Mouse (Mus musculus) left cerebral cortex, postnatal 4 days (tissue): ENCODE data around the gene Polr2g. TPM values are rescaled to one million over a fixed set of nuclear protein-coding genes. Genes with fewer than 3 reads are reported as not detected.

ENCODE experiments used
- DNase-seq: peaks from one replicate; pipeline ENCODE4 v3.0.0-alpha.2; 2022
- intact Hi-C: fragments of 180-260 bp; cut with DNase I; formaldehyde crosslinking; loops from one replicate; pipeline ENCODE4 v1.15.1; 2025
- total RNA-seq, 2 experiments: library from RNA; stranded (reverse); gene quantifications; 2 replicates each; pipeline ENCODE4 v1.2.3; 2021

Polr2g gene
- total RNA-seq, 2 experiments from 2014 or later = 87.2 to 92.3 TPM

DNA sequence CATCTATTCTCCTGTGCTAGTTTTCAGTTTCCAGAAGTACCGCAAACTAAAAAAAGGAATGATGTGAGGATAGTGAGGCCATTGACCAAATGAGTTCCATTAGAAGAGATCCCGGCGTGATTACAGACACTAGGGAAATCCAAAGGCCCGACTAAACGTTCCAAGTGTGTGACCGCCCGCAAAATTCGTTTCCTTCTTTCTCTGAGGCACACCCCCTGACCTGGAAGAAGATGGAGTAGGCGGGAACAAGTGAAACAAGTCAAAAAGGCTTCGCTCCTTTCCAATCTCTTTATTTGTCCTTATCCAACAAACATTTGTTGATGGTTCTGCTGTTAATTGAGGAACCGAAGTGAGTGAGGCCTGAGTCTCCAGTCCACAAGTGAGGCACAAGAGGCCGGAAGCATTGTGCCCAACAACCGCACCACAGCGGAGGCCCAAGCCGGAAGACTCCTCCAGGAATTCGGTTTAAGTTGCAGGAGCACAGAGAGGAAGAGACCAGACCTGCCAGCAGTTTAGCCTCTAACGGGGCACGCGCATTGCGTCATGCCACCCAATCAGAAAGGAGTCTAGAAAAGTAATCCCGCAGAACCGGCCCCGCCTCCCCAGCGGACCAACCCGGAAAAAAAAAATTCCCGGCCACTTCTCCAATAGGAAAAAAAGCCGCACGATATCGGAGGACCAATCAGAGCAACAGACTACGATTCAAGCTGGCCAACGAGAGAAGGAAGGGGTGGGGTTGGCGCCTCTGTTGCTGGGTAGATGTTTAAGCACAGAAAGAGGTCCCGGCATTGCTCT lies 20.6 kb upstream of the Polr2g start, which contains the start of gene Ttc9c:
Gene Ttc9c, minus strand, starts transcription at position 533 of the 795 bp plus-strand sequence.
- intact Hi-C loops = no loop called here
- peak; percentile 97 for DNase-seq

DNA sequence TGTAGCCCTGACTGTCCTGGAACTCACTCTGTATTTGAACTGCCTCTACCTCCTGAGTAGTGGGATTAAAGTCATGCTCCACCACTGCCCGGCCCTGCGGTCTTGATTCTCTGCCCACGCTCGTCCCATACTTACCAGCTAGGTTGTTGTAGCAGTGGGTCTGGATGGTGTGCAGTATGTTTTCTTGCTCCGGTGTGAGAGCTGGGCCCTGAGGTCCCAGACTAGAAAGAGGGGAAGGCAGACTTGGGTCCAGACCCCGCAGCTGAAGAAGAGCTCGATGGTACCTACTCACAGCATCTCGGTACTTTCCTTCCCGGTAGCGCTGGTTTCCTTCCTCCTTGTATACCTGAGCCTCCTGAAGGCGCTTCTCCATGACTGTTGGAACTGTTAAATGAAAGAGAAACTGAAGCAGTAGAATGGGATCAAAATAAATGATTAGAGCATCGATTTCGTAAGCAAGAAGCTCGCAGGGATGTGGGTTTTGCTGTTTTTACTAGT lies 20.0 kb upstream of the Polr2g start:
- intact Hi-C loops = no loop called here
- no peak for DNase-seq

DNA sequence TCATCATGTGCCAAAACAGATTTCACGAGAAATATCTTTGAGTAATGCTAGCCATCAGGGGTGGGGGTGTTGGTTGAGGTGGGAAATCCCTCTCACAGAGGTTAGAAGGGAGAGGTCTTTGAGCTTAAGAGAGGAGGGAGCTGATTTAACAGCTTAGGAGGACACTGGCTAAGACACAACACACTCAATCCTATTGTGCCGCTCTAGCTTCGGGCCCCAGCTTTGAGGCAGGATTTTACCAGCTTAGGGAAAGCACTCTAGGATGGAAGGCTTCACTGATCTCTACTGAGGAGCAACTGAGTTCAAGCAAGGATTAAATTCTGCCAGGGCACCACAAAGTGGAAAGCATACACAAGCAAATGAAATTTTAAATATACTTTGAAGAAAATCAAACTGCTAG lies 18.6 kb upstream of the Polr2g start:
- intact Hi-C loops = no loop called here

DNA sequence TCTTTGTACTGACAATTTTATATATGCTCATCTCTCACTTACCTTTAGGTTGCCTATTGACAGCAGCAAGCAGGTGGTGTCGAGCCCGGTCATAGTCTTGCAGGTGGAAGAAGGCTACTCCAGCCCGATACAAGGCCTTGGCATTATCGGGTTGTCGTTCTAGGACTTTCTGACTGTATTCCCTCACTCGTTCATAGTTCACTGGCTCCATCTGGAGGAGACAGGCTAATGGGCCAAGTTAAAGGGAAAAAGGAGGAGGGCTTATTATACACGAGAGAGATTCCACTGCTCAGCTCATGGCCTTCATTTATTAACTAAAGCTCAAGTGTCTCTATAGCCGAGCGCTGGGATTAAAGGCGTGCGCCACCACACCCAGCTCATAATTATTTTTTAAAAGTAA lies 17.4 kb upstream of the Polr2g start:
- intact Hi-C loops = no loop called here
- no peak for DNase-seq

More for the DNA sequence above, 18.6 kb upstream of the Polr2g start:
- no peak for DNase-seq

DNA sequence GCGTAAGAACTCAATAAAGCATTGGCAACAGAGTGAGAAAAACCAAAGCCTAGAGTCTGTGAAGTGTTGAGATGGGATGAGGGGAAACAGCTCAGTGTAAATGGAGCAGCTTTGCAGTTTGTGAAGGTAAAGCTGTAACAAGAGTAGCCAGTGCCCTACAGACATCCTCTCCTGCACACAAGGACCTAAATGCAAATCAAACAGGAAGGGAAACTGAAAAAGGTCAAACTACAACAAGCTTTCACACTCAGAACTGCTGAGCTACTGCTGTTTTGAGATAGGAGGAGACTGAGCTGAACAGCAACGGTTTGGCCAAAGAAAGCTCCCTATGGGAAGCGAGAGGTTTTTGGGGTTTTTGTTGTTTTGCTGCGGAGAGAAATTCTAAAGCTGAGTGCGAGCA lies 8.4 kb upstream of the Polr2g start:
- intact Hi-C loops = no loop called here
- no peak for DNase-seq

DNA sequence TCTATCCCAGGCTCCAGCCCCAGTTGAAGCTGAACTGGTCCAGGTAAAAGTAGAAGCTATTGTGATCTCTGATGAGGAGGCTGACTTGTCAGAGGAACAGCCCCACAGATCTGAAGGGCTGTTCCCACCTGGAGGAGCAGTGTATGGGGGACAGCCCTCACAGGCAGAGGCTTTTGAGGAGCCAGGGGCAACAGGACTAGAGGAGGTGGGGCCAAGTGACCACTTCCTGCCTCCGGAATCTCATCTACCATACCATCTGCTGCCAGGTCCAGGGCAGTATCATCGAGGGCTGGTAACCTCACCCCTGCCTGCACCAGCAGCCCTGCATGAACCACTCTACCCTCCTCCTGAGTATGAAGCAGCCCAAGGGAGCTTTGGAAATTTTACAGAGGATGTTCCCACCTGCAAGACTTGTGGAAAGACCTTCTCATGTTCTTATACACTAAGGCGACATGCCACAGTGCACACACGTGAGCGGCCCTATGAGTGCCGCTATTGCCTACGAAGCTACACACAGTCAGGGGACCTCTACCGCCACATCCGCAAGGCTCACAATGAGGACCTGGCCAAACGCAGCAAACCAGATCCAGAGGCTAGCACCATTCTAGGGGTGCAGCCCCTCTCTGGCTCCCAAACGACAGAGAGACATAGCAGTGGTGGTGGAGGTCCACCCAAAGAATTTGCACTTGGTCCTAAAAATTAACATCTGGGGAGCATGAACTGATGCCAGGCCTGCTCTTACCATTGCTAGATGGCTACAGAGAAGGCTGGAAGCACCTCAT lies 5.7 kb upstream of the Polr2g start:
- DNase-seq = no peak
- intact Hi-C loops = no loop called here

DNA sequence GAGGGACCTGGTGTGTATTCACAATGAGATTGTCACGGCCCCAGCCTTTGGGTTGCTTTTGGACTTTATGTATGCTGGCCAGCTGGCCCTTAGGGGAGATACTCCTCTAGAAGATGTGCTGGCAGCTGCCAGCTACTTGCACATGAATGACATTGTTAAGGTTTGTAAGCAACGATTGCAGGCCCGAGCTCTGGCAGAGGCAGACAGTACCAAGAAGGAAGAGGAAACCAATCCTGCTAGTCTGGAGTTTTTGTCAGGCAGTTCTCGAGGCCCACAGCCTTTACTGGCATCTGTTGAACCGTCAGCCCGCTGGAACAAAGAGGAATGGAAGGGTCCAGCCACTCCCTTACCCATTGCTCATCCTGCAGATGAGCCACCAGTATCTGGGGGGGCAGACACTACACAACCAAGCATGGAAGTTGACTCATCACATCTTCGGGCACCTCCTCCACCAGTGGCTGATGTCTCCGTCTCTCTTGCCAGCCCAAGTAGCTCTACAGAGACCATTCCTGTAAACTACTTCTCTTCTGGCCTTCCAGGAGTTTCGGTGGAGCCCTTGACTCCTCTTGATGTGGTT lies 4.9 kb upstream of the Polr2g start:
- no peak for DNase-seq
- intact Hi-C loops = no loop called here

DNA sequence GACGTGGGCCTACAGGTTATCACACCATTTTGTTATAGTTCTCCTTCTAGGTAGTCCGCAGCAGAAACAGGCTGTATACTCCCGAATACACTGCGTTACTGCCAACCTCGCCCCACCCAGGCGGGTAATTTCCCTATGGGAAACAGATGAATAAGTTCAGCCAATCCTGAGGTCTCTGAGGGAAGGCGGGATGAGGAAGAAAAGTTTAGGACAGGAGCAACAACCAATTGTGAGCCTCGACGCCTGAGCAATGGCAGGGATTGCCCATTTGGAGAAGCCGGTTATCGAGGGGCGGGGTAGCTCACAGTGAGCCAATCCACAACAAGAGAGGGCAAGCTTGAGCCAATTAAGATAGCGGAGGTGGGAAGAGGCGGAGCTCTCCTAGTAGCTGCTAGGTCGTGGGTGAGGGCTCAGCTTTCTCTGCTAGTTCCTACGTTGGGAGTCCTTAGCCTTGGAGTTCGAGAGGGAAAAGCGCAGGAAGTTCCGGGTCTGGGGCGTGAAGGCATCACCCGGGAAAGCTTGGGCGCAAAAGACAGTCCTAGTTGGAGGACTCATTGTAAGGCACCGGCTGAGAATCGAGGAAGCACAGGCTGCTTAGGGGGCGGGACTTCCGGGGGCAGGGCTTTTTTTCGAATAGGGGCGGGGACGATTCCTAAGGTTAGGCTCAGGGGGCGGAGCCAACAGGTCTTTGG lies 3.9 kb upstream of the Polr2g start, which contains the start of gene Zbtb3:
Gene Zbtb3, plus strand, starts transcription at position 426 of the 692 bp plus-strand sequence.
- intact Hi-C loops = no loop called here
- DNase-seq = peak; percentile 95

DNA sequence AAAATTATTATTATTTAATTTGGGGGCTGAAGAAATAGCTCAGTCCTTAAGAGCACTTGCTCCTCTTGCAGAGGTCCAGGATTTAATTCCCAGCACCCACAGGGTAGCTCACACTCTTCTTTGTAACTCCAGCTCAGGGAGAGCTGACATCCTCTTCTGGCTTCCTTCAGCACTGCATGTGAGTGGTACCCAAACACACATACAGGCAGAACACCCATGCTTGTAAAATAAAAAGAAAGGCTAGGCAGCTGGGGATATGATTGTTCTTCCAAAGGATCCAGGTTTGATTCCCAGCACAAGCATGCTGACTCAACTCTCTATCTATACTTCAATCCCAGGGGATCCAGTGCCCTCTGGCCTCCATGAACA lies 554 bp upstream of the Polr2g start:
- no peak for DNase-seq
- intact Hi-C loops = no loop called here

DNA sequence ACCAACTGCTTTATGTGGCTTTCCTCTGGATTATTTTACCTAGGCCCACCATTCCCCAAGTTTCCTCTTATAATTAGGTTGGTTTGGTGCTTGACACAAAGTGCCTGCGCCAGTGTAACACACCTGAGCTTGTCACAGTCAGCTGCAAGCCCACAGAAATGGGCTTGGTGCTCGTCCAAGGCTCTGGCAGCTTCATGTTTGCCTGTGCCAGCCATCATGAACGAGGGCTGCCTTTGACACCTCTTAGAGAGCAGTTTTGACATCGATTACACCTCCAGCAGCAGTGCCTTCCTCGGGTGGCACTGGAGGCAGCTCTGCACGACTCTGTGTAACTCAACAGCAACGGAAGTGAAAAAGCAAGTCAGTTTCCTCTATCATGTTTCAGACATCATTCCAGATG lies 8.2 kb downstream of the Polr2g start:
- DNase-seq = peak; percentile 26
- intact Hi-C loops = no loop called here

DNA sequence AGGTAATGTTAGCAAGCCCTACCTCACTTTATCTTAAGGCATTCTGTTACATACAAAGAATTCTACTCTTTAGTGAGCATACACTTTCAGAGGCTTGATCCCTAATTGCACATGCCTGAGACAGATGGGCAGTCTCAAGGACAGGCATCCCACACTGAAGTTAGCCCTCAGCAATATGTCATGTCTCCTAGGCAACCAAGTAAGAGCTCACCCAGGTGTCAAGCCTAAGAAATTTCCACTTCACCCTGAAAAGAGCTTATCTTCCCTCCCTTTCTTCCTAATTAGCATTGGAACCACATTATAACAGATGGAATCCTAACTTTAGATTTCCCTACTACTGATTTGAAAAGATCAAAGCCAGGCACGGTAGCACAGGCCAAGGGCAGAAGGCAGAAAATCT lies 9.2 kb downstream of the Polr2g start:
- intact Hi-C loops = no loop called here
- DNase-seq = no peak

DNA sequence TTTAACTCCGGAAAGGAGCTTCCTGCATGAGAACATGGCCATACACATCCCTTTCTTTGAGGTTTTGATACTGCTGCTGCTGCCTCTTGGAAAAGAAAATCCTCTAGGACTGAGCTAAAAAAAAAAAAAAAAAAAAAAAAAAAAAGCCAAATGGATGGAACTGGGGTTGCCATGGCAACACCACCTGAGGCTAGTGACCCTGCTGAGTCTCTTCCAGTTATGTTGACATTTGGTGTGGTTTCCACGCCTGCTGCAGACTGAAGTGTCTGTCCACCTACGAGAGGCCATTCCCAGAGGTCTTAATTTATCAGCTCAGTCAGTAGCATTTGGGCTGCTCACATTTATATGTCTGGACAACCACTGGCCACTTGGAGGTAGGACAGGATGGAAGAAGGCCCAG lies 9.9 kb downstream of the Polr2g start:
- DNase-seq = peak; percentile 54
- intact Hi-C loops = no loop called here

DNA sequence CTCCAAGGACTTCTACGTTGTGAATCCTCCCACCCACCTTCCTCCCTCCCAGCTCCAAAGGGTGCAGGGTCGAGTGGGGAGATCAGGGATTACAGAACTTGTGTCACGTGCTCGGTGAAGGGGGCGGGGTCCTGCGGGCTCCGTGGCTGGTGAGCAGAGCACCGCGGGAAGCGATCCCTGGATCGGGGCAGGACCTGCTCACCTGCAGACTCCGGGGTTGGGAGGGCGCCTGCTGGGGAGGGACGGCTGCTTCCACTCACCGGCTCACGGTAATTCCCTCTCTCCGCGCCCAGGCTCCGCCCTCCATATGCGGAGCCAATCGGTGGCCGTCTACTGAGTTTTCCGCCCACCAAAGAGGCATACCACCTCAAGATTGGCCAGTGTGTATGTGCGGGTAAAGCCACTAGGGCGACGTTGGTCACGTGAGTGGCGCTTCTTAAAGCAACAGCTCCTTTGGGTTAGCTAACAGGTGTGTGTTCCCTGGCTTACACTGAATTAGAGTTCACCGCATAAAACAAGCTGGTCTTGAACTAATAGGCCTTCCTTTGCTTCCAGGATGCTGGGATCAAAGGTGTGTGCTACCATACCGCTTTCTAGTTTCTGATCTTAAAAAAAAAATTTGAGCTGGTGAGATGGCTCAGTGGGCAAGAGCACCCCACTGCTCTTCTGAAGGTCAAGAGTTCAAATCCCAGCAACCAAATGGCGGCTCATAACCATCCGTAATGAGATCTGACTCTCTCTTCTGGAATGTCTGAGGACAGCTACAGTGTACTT lies 12.2 kb downstream of the Polr2g start, which contains the start of gene Taf6l:
Gene Taf6l, minus strand, starts transcription at position 410 of the 774 bp plus-strand sequence.
- intact Hi-C loops = no loop called here
- DNase-seq = peak; percentile 90

DNA sequence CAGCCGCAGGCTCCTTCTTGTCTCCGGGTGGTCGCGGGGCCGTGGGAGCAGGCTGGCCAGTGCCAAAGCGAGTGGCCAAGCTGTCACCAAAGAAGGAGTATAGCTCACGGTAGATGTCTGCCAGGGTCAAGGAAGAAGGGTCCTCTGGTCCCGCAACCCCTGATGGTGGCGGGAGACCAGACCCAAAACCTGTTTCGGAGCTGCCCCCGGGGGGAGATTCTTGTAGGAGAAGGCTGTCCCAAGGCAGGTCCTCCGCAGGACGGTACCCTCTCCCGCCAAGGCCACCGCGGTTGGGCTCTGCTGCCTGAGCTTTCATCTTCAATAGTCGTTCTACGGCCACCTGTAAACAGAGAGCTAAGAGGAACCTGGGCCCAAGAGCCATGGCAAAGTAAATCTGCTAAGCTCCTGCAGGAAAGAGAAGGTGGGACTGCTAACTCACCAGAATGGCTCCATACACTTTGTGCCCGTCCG lies 23.4 kb downstream of the Polr2g start:
- DNase-seq = no peak
- intact Hi-C loops = no loop called here

DNA sequence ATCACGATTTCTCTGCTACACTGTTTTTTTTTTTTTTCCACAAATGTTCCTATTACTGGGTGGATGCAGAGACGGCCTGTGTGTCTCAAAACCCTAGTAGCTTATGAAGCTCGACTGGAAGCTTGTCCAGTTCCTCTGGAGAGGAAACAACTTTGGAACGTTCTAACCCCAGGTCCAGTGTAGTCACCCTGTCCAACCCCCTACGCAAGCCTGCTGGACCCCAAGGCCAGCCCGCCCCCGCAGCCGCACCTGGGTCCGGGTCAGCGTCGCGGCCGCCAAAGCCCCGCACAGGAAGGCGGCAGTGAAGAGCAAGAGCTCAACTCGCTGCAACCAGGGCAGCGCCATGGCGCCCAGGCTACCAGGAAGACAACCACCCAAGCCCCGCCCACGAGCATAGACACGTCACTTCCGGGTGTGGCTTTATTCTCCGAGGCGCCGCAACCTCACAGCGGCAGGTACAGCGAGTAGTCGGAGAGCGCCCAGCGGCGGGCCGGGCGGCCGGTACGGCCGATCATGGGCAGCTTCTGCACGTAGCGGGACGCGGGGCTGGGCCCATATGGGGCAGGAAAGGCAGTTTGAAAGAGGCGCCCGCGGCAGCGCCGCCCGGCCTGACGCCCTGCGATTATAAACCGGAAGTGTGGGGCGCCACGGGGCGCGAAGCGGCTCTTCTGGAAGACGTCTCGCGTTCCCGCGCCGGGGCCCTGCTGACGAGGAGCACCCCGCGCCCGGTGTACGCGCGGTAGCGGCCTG lies 24.1 kb downstream of the Polr2g start, which contains the start of gene Tmem179b:
Gene Tmem179b, minus strand, starts transcription at position 382 of the 750 bp plus-strand sequence.
- peak; percentile 97 for DNase-seq
- intact Hi-C loops = no loop called here

DNA sequence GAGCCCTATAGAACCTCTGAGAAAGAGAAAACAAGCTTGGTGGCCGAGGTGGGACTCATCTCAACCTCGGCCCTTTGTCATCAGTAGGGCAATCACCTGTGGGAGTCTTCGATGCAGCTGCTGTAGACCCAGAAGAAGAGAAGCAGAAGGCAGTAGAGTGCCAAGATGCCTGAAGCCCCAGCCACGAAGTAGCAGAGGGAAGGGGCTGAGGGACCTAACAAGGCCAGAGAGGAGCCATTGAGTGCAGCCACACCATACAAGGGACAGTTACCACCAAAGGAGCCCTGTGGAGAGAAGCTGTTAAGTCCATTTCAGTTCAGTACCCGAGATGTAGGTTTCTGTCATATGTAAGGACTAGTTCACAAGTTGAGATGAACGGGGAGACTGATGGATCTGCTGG lies 25.0 kb downstream of the Polr2g start:
- intact Hi-C loops = no loop called here
- DNase-seq = no peak

DNA sequence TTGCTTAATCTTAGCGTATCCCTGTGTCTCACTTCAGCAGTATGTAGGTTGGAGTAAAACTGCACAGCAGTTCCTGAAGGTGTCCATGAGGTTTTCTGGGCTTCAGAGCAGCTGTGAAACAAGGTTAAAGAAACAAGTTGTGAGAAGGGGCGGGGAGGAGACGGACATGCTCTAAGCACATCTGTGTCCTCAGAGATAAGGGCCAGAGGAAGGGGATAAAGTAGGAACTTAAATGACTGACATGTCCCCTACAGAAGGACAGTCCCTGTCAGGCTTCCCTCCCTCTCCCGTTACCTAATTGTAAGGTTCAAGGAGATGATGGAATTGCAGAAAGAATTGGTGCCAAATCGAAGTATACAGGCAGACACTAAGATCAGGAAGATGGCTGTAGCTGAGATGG lies 25.4 kb downstream of the Polr2g start:
- DNase-seq = no peak
- intact Hi-C loops = no loop called here

DNA sequence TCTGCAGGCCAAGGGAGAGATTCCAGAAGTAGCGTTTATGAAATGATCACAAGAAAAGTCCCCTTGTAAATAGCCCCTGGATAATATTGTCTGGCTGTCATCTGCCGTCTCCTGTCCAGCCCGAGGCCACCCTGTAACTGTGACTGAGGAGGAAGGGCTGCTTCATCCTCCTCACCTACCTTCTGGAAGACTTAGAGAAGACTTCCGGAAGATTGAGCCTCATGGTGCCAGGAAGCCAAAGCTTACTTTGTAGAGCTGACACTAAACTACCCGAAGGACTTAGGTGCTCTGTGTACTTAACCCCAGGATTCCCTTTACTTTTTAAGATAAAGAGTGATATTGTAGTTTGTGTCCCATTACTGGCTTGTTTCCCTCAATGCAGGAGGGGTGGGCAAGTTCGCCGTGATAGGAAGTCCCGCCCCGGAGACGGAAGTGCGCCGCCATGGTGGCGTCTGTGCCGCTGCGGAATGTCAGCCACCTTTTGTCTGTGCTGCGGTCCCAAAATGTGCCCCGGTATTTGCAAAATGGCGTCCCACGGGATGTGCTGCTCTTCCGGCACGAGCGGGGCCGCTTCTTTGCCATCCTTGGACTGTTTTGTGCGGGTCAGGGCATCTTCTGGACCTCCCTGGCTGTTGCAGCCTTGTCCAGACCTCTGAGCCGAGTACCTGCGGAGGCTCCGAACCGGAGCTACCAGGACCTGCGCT lies 27.7 kb downstream of the Polr2g start, which contains the start of gene Tmem223:
Gene Tmem223, plus strand, starts transcription at position 430 of the 704 bp plus-strand sequence.
- intact Hi-C loops = no loop called here
- DNase-seq = peak; percentile 84
